Mouse (Mus musculus) embryonic facial prominence, embryonic 14.5 days (tissue): ENCODE measurements at regions not wholly inside any gene's neighbourhood (a gene's known extent, or its start where the extent isn't known, plus 50 kb on each side); places are given as distances from the start of the nearest gene placed in this dataset.

ENCODE experiments used
- ATAC-seq: fragments of 200-750 bp; cut with Nextera tagmentation; 2 replicates; pipeline ENCODE4 v1.8.0; 2017; ENCODE audit warnings: low read depth, moderate number of reproducible peaks, moderate TSS enrichment
- DNase-seq: peaks from one replicate; pipeline ENCODE4 v3.0.0-alpha.2; 2015; ENCODE audit warnings: low spot score
- H3K27ac ChIP-seq: fragments of 300-500 bp; sonication (generic); replicated peaks from 2 replicates; pipeline ENCODE4 v1.5.1; 2014; ENCODE audit warnings: low read depth, mild to moderate bottlenecking, low read length, moderate library complexity
- H3K27me3 ChIP-seq: fragments of 300-500 bp; sonication (generic); replicated peaks from 2 replicates; pipeline ENCODE4 v1.6.1; 2014; ENCODE audit warnings: low read length; ENCODE audit not compliant: control insufficient read depth, insufficient read depth
- H3K36me3 ChIP-seq: fragments of 300-500 bp; sonication (generic); 2 replicates; pipeline ENCODE4 v1.6.1; 2014; ENCODE audit warnings: low read length, mixed read lengths; ENCODE audit not compliant: control insufficient read depth, insufficient read depth
- H3K4me1 ChIP-seq: fragments of 300-500 bp; sonication (generic); 2 replicates; pipeline ENCODE4 v1.6.1; 2014; ENCODE audit warnings: antibody characterized with exemption, low read length; ENCODE audit not compliant: control insufficient read depth, insufficient read depth
- H3K4me2 ChIP-seq: fragments of 300-500 bp; sonication (generic); 2 replicates; pipeline ENCODE4 v1.6.1; 2014; ENCODE audit warnings: low read depth, mild to moderate bottlenecking, low read length, moderate library complexity, mixed read lengths
- H3K4me3 ChIP-seq: fragments of 300-500 bp; sonication (generic); 2 replicates; pipeline ENCODE4 v1.5.1; 2014; ENCODE audit warnings: low read depth, mild to moderate bottlenecking, low read length
- H3K9ac ChIP-seq: fragments of 300-500 bp; sonication (generic); 2 replicates; pipeline ENCODE4 v1.6.1; 2014; ENCODE audit warnings: low read depth, mild to moderate bottlenecking, low read length, moderate library complexity, mixed read lengths
- H3K9me3 ChIP-seq: fragments of 300-500 bp; sonication (generic); 2 replicates; pipeline ENCODE4 v1.6.1; 2016; ENCODE audit warnings: low read length; ENCODE audit not compliant: control insufficient read depth
- WGBS: fragments of 180-500 bp; shearing (Covaris S2); extraction: QIAGEN DNeasy Blood & Tissue Kit; methylation state at CpG from one replicate; pipeline ENCODE4 v1.1.7; 2014; 5-methylcytosine and 5-hydroxymethylcytosine counted together

GRCm38 (mm10) chr1:169233368-169233767 is 297.9 kb downstream of the Nuf2 start:
- no peak for ATAC-seq
- no peak for DNase-seq
- no peak overlapping the region for H3K4me2 ChIP-seq
- peaks cover 6% of the 10 kb centered on the region; the same call in 1 of the 2 replicates for H3K4me1 ChIP-seq
- no peak overlapping the region for H3K4me3 ChIP-seq
- H3K36me3 ChIP-seq, result no peaks in the 10 kb centered on the region
- no peaks in the 10 kb centered on the region for H3K9me3 ChIP-seq
- no peak overlapping the region for H3K27ac ChIP-seq
- 62% methylated on average over 3 of the region's 3 CpGs for WGBS
- H3K9ac ChIP-seq, result no peak overlapping the region
- H3K27me3 ChIP-seq, result no peaks in the 10 kb centered on the region

GRCm38 (mm10) chr1:169230097-169230496 is 301.2 kb downstream of the Nuf2 start:
- Histone ChIP-seq H3K36me3 (no peaks in the 10 kb centered on the region), H3K27me3 (no peaks in the 10 kb centered on the region), H3K9me3 (no peaks in the 10 kb centered on the region), H3K9ac (no peak overlapping the region), H3K27ac (no peak overlapping the region), H3K4me2 (no peak overlapping the region), H3K4me3 (no peak overlapping the region), H3K4me1 (no peaks in the 10 kb centered on the region)
- WGBS, result 58% methylated on average over 4 of the region's 4 CpGs
- DNase-seq (no peak), ATAC-seq (no peak)

- ATAC-seq (no peak), DNase-seq (no peak)
- Histone ChIP-seq H3K36me3 (no peaks in the 10 kb centered on the region), H3K27me3 (no peaks in the 10 kb centered on the region), H3K4me2 (no peak overlapping the region), H3K9ac (no peak overlapping the region), H3K4me3 (no peak overlapping the region), H3K9me3 (no peaks in the 10 kb centered on the region), H3K4me1 (no peaks in the 10 kb centered on the region), H3K27ac (no peak overlapping the region)
- 87% methylated on average over 2 of the region's 2 CpGs for WGBS
Measured at GRCm38 (mm10) chr1:169224431-169224830, 306.8 kb downstream of the Nuf2 start.

- Histone ChIP-seq H3K27ac (no peak overlapping the region; the same call in 1 of the 2 replicates), H3K4me1 (0 out of 2 replicates have a peak, but pooled peaks cover 2% of the 10 kb centered on the region)
- WGBS, result 36% methylated on average over 1 of the region's 1 CpGs
Measured at GRCm38 (mm10) chr1:169187658-169188057, 343.6 kb downstream of the Nuf2 start.

GRCm38 (mm10) chr1:169170405-169170804 is 360.9 kb downstream of the Nuf2 start:
- H3K27me3 ChIP-seq, result no peaks in the 10 kb centered on the region
- no peak overlapping the region for H3K4me2 ChIP-seq
- WGBS, result 94% methylated on average over 2 of the region's 2 CpGs
- ATAC-seq (no peak), DNase-seq (no peak)
- H3K36me3 ChIP-seq, result no peaks in the 10 kb centered on the region
- no peak overlapping the region for H3K9ac ChIP-seq
- H3K27ac ChIP-seq, result no peak overlapping the region
- H3K4me3 ChIP-seq, result no peak overlapping the region
- H3K9me3 ChIP-seq, result no peaks in the 10 kb centered on the region
- H3K4me1 ChIP-seq, result no peaks in the 10 kb centered on the region

More at GRCm38 (mm10) chr1:169187658-169188057, 343.6 kb downstream of the Nuf2 start:
- H3K27me3 ChIP-seq, result no peaks in the 10 kb centered on the region
- H3K36me3 ChIP-seq, result no peaks in the 10 kb centered on the region
- H3K9ac ChIP-seq, result no peak overlapping the region
- H3K4me2 ChIP-seq, result no peak overlapping the region
- peak; percentile 60 for DNase-seq
- H3K9me3 ChIP-seq, result no peaks in the 10 kb centered on the region
- H3K4me3 ChIP-seq, result no peak overlapping the region
- ATAC-seq, result peak; percentile 41; the same call in 1 of the 2 replicates

- no peaks in the 10 kb centered on the region for H3K4me1 ChIP-seq
- ATAC-seq, result no peak
- 83% methylated on average over 4 of the region's 4 CpGs for WGBS
Measured at GRCm38 (mm10) chr1:169168033-169168432, 363.2 kb downstream of the Nuf2 start.

GRCm38 (mm10) chr1:169166041-169166850 is 365.0 kb downstream of the Nuf2 start:
- peak; percentile 66 for DNase-seq
- Histone ChIP-seq H3K27me3 (no peaks in the 10 kb centered on the region), H3K4me1 (no peaks in the 10 kb centered on the region), H3K27ac (no peak overlapping the region), H3K36me3 (no peaks in the 10 kb centered on the region), H3K4me3 (no peak overlapping the region), H3K9me3 (no peaks in the 10 kb centered on the region; the same call in 1 of the 2 replicates), H3K4me2 (no peak overlapping the region), H3K9ac (no peak overlapping the region)
- 67% methylated on average over 5 of the region's 5 CpGs for WGBS
- 0 out of 2 replicates have a peak, but pooled peaks have one; percentile 30 for ATAC-seq

More at GRCm38 (mm10) chr1:169168033-169168432, 363.2 kb downstream of the Nuf2 start:
- no peaks in the 10 kb centered on the region for H3K27me3 ChIP-seq
- no peak overlapping the region for H3K4me3 ChIP-seq
- no peaks in the 10 kb centered on the region for H3K36me3 ChIP-seq
- no peaks in the 10 kb centered on the region for H3K9me3 ChIP-seq
- no peak for DNase-seq
- H3K9ac ChIP-seq, result no peak overlapping the region
- no peak overlapping the region for H3K4me2 ChIP-seq
- no peak overlapping the region for H3K27ac ChIP-seq

GRCm38 (mm10) chr1:169160858-169161257 is 370.4 kb downstream of the Nuf2 start:
- Histone ChIP-seq H3K36me3 (no peaks in the 10 kb centered on the region), H3K27ac (no peak overlapping the region), H3K4me3 (no peak overlapping the region), H3K4me1 (peaks cover 9% of the 10 kb centered on the region), H3K9me3 (no peaks in the 10 kb centered on the region; the same call in 1 of the 2 replicates), H3K9ac (no peak overlapping the region), H3K4me2 (no peak overlapping the region), H3K27me3 (no peaks in the 10 kb centered on the region)
- 48% methylated on average over 6 of the region's 6 CpGs for WGBS
- ATAC-seq, result no peak
- peak; percentile 62 for DNase-seq

- Histone ChIP-seq H3K9me3 (no peaks in the 10 kb centered on the region; the same call in 1 of the 2 replicates), H3K27me3 (no peaks in the 10 kb centered on the region), H3K4me1 (peaks cover 9% of the 10 kb centered on the region), H3K4me3 (no peak overlapping the region), H3K4me2 (no peak overlapping the region), H3K9ac (no peak overlapping the region), H3K27ac (no peak overlapping the region), H3K36me3 (no peaks in the 10 kb centered on the region)
- no peak for DNase-seq
- no peak for ATAC-seq
- WGBS, result 46% methylated on average over 1 of the region's 1 CpGs
Measured at GRCm38 (mm10) chr1:169160220-169160619, 371.0 kb downstream of the Nuf2 start.
